Mouse (Mus musculus): ENCODE data around the gene Fmod. TPM values are rescaled to one million over a fixed set of nuclear protein-coding genes. Genes with fewer than 3 reads are reported as not detected.

Fmod gene
- polyA plus RNA-seq, 1 experiment = 12.4 TPM

- Histone ChIP-seq H3K36me3 (ENCODE audit: control insufficient read depth, insufficient read depth, low read length) (no peaks in the 10 kb centered on the region), H3K27ac (ENCODE audit: insufficient read depth, low read length) (peak overlapping the region; percentile 91), H3K27me3 (ENCODE audit: control insufficient read depth, insufficient read depth, low read length) (no peaks in the 10 kb centered on the region), H3K4me1 (ENCODE audit: control insufficient read depth, insufficient read depth, insufficient read length) (peaks cover 56% of the 10 kb centered on the region), H3K4me3 (ENCODE audit: extremely low read depth, insufficient read depth, insufficient read length) (no peak overlapping the region)
- TF ChIP-seq CTCF (IDR thresholded peaks at IDR 0.05; ENCODE audit: extremely low read depth, insufficient read depth, insufficient read length, insufficient replicate concordance) (no peak), POLR2A (IDR thresholded peaks at IDR 0.05; ENCODE audit: low read depth, low read length) (no peak)
- DNase-seq (ENCODE audit: low read depth in 1 of 2, low spot score in 2 of 2) = no peak
- WGBS = 91% methylated on average over 7 of the region's 7 CpGs
These were observed 60.2 kb downstream of the Fmod start for GRCm38 (mm10) chr1:134097080-134097855.

Other genes starting within 250 kb of the Fmod start
- 7.1 and 8.0 TPM in 2 replicates for gene Atp2b4, start 236.2 kb upstream of the Fmod start, polyA plus RNA-seq (2012; rRNA removed)
- 0.09 and 0.15 TPM in 2 replicates for gene Optc, start 129.3 kb upstream of the Fmod start, polyA plus RNA-seq (2012; rRNA removed)
- gene Prelp, start 115.8 kb upstream of the Fmod start, polyA plus RNA-seq (2012; rRNA removed) = 17.7 and 18.1 TPM in 2 replicates
- gene Btg2, start 41.9 kb downstream of the Fmod start, polyA plus RNA-seq (2012; rRNA removed) = 115 and 123 TPM in 2 replicates
- gene Chit1, start 74.0 kb downstream of the Fmod start, polyA plus RNA-seq (2012; rRNA removed) = 0.20 TPM in 1 of 2 replicates, not detected in the other
- 3.3 and 7.5 TPM in 2 replicates for gene Chil1, start 144.9 kb downstream of the Fmod start, polyA plus RNA-seq (2012; rRNA removed)
- not detected in 2 replicates for gene Mybph, start 156.2 kb downstream of the Fmod start, polyA plus RNA-seq (2012; rRNA removed)
- gene Adora1, start 198.2 kb downstream of the Fmod start, polyA plus RNA-seq (2012; rRNA removed) = 0.28 and 0.42 TPM in 2 replicates

Measured in spleen, adult 2 months (tissue).